14 mouse cellular contexts compared by ENCODE assay signal in genomic region chr1:136773743-136774142, GRCm38 (mm10).
A peak's percentile ranks its signal among the peaks of the same experiment; 100 is the strongest.
DNase-seq lines count a peak whose midpoint lies in the region; ATAC-seq and TF ChIP-seq lines count a peak whose summit lies in the region.
"Had no signal": no experiment of that assay in that cellular context is flagged by ENCODE, and none has a peak within 500 bp of the region (broad histone marks: within the 10 kb centered on the region; RNA-seq: fewer than 3 reads in every experiment).

No protein-coding gene starts in this region.

- H3K4me1 ChIP-seq in forebrain, embryonic 11.5 days (replicated peaks; ENCODE audit: control insufficient read depth, insufficient read depth, low read length) = peaks cover 3% of the 10 kb centered on the region; the same call in 1 of the 2 replicates
- peaks cover 13% of the 10 kb centered on the region for H3K4me1 ChIP-seq in forebrain, embryonic 16.5 days (replicated peaks; ENCODE audit: control insufficient read depth, insufficient read depth, low read length)
- H3K4me1 ChIP-seq in liver, adult 2 months (ENCODE audit: control insufficient read depth, insufficient read depth, low read length) = no peaks in the 10 kb centered on the region
- H3K4me1 ChIP-seq in liver, embryonic 12.5 days = no peaks in the 10 kb centered on the region
- H3K4me1 ChIP-seq in cortical plate, adult 2 months (ENCODE audit: control insufficient read depth, insufficient read depth, low read length) = no peaks in the 10 kb centered on the region
- H3K4me1 ChIP-seq: liver, embryonic 13.5 days had no signal

- no peak for TF ChIP-seq POLR2A in liver, adult 2 months (IDR thresholded peaks at IDR 0.05; ENCODE audit: extremely low read depth, insufficient read depth, low read length)
- TF ChIP-seq POLR2A in cortical plate, adult 2 months (IDR thresholded peaks at IDR 0.05; ENCODE audit: extremely low read depth, insufficient read depth, low read length) = no peak

- no peaks in the 10 kb centered on the region for H3K36me3 ChIP-seq in forebrain, embryonic 11.5 days (ENCODE audit: control insufficient read depth, insufficient read depth, low read length)
- no peaks in the 10 kb centered on the region for H3K36me3 ChIP-seq in forebrain, embryonic 16.5 days (ENCODE audit: control insufficient read depth, insufficient read depth)
- H3K36me3 ChIP-seq in liver, adult 2 months (ENCODE audit: control insufficient read depth, insufficient read depth, low read length) = no peaks in the 10 kb centered on the region
- no peaks in the 10 kb centered on the region for H3K36me3 ChIP-seq in liver, embryonic 12.5 days
- H3K36me3 ChIP-seq: hindbrain, embryonic 12.5 days; liver, embryonic 13.5 days had no signal

- H3K27me3 ChIP-seq in forebrain, embryonic 11.5 days (ENCODE audit: control insufficient read depth, insufficient read depth, low read length) = no peaks in the 10 kb centered on the region
- H3K27me3 ChIP-seq in forebrain, embryonic 16.5 days (replicated peaks; ENCODE audit: control insufficient read depth, insufficient read depth, low read length) = no peaks in the 10 kb centered on the region
- H3K27me3 ChIP-seq in liver, adult 2 months (ENCODE audit: control insufficient read depth, insufficient read depth, low read length) = no peaks in the 10 kb centered on the region
- H3K27me3 ChIP-seq in liver, embryonic 12.5 days (replicated peaks) = no peaks in the 10 kb centered on the region
- H3K27me3 ChIP-seq: liver, embryonic 13.5 days had no signal

- no peak for ATAC-seq in forebrain, embryonic 11.5 days (replicated peaks; ENCODE audit: low FRiP score)
- no peak for ATAC-seq in forebrain, embryonic 16.5 days
- no peak for ATAC-seq in liver, embryonic 12.5 days

- no peak overlapping the region for H3K4me2 ChIP-seq in forebrain, embryonic 11.5 days (ENCODE audit: low read depth, low read length, severe bottlenecking)
- H3K4me2 ChIP-seq in forebrain, embryonic 16.5 days (ENCODE audit: low read length) = no peak overlapping the region
- H3K4me2 ChIP-seq in liver, embryonic 12.5 days = no peak overlapping the region
- H3K4me2 ChIP-seq: heart, embryonic 11.5 days; hindbrain, embryonic 12.5 days; liver, embryonic 13.5 days had no signal

- H3K9me3 ChIP-seq in forebrain, embryonic 11.5 days (ENCODE audit: control insufficient read depth, low read length) = peaks cover 4% of the 10 kb centered on the region; the same call in 1 of the 2 replicates
- peaks cover 5% of the 10 kb centered on the region; the same call in 1 of the 2 replicates for H3K9me3 ChIP-seq in forebrain, embryonic 16.5 days (ENCODE audit: control insufficient read depth, low read length)
- no peaks in the 10 kb centered on the region; the same call in 1 of the 2 replicates for H3K9me3 ChIP-seq in liver, embryonic 12.5 days (replicated peaks)
- H3K9me3 ChIP-seq: liver, embryonic 13.5 days had no signal

- H3K79me2 ChIP-seq in liver, adult 2 months (ENCODE audit: control insufficient read depth, insufficient read depth, low read length) = no peaks in the 10 kb centered on the region

- peak; percentile 31 for DNase-seq in forebrain, embryonic 11.5 days (ENCODE audit: low spot score)
- DNase-seq in liver, adult 2 months (ENCODE audit: extremely low read depth, low read depth, low spot score) = peak; percentile 42
- peak; percentile 89 for DNase-seq in ES-CJ7 (ENCODE audit: low read depth, low spot score)
- DNase-seq in thymus, postnatal 0 days (ENCODE audit: low spot score) = no peak
- no peak for DNase-seq in frontal cortex, postnatal 36 days (ENCODE audit: low spot score in 2 of 2)
- DNase-seq: B cell, adult 2 months; layer of hippocampus, postnatal 36 days; liver, embryonic 13.5 days; thymus, adult 18-20 months had no signal

- 86% methylated on average over 6 of the region's 6 CpGs for WGBS in forebrain, embryonic 11.5 days
- 90% methylated on average over 6 of the region's 6 CpGs for WGBS in forebrain, embryonic 16.5 days
- 96% methylated on average over 6 of the region's 6 CpGs for WGBS in liver, adult 2 months
- WGBS in liver, embryonic 12.5 days (ENCODE audit: insufficient replicate concordance) = 73% methylated on average over 6 of the region's 6 CpGs

- peak; percentile 32; the same call in 1 of the 2 replicates for TF ChIP-seq CTCF in liver, adult 2 months (IDR thresholded peaks at IDR 0.05; ENCODE audit: low read depth, low read length)
- 0 out of 2 replicates have a peak, but pooled peaks have one; percentile 10 for TF ChIP-seq CTCF in cortical plate, adult 2 months (IDR thresholded peaks at IDR 0.05; ENCODE audit: extremely low read depth, insufficient read depth, low read length)

- no peak overlapping the region for H3K4me3 ChIP-seq in forebrain, embryonic 11.5 days (ENCODE audit: low read depth, low read length)
- no peak overlapping the region for H3K4me3 ChIP-seq in forebrain, embryonic 16.5 days (replicated peaks; ENCODE audit: low read length)
- H3K4me3 ChIP-seq in liver, adult 2 months (ENCODE audit: insufficient read depth, low read depth, low read length) = no peak overlapping the region
- no peak overlapping the region for H3K4me3 ChIP-seq in liver, embryonic 12.5 days
- no peak overlapping the region for H3K4me3 ChIP-seq in cortical plate, adult 2 months (ENCODE audit: insufficient read depth, low read length)
- H3K4me3 ChIP-seq: hindbrain, embryonic 12.5 days; liver, embryonic 13.5 days had no signal

- H3K27ac ChIP-seq in forebrain, embryonic 11.5 days (ENCODE audit: low read depth, low read length) = no peak overlapping the region
- H3K27ac ChIP-seq in forebrain, embryonic 16.5 days (ENCODE audit: low read length) = no peak overlapping the region
- no peak overlapping the region for H3K27ac ChIP-seq in liver, adult 2 months (replicated peaks; ENCODE audit: insufficient read depth, low read depth, low read length)
- no peak overlapping the region for H3K27ac ChIP-seq in liver, embryonic 12.5 days
- no peak overlapping the region for H3K27ac ChIP-seq in cortical plate, adult 2 months (ENCODE audit: insufficient read depth, low read length)
- H3K27ac ChIP-seq: hindbrain, embryonic 12.5 days; liver, embryonic 13.5 days had no signal

- no peak overlapping the region for H3K9ac ChIP-seq in forebrain, embryonic 11.5 days (ENCODE audit: low read length)
- H3K9ac ChIP-seq in forebrain, embryonic 16.5 days (replicated peaks; ENCODE audit: low read depth, low read length) = no peak overlapping the region
- no peak overlapping the region for H3K9ac ChIP-seq in liver, adult 2 months (ENCODE audit: low read depth, low read length)
- no peak overlapping the region for H3K9ac ChIP-seq in liver, embryonic 12.5 days
- H3K9ac ChIP-seq: hindbrain, embryonic 12.5 days; liver, embryonic 13.5 days had no signal

Comparison
In these comparisons a context has a peak if more than half of its experiments do, and no peak if none do; other contexts are left out.
1. DNase-seq: peak in forebrain, embryonic 11.5 days (single experiment), liver, adult 2 months (single experiment) and ES-CJ7 (single experiment); none in thymus, postnatal 0 days (single experiment) and frontal cortex, postnatal 36 days (0 of 2).